Mouse (Mus musculus) cerebellum, adult 2 months (tissue): ENCODE data around the gene Nos1.

Experiments used
- CTCF ChIP-seq: fragments of 200-500 bp; IDR thresholded peaks from 2 replicates; pipeline ENCODE4 v1.5.1; 2011; ENCODE audit warnings: low read depth, mild to moderate bottlenecking, control low read depth, low read length, moderate library complexity, borderline replicate concordance; ENCODE audit not compliant: insufficient read depth
- POLR2A ChIP-seq: fragments of 200-500 bp; IDR thresholded peaks from 2 replicates; pipeline ENCODE4 v1.6.1; 2011; ENCODE audit warnings: low read length, control low read depth, borderline replicate concordance; ENCODE audit not compliant: insufficient read depth

GRCm38 (mm10) chr5:117932222-117932621 is 151.4 kb downstream of the Nos1 start:
- TF ChIP-seq POLR2A (no peak), CTCF (no peak)
